Mouse (Mus musculus): ENCODE results near the gene Fpgt.

DNA sequence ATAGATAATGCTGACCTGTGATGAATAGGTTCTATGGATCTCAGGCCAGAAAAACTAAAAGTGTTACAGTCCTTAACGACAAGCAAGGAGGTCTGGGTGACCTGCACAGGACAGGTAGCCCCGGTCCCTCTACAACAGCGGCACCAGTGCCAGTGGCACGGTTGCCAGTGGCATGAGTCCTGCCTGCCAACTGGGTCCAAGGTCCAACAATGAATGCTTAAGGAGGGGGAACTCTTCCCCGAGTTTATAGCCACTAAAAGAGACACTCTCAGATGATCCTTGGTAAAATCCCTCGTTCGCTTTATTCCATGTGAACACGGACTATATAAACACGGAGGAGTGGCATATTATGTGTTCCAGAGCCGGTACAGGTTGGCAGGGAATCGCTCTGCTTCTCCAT is 47.8 kb upstream of the Fpgt start:
- TF ChIP-seq POLR2A (IDR thresholded peaks at IDR 0.05; ENCODE audit: borderline replicate concordance, control insufficient read depth, low read depth, low read length) (no peak), CTCF (IDR thresholded peaks at IDR 0.05; ENCODE audit: control insufficient read depth, insufficient read depth, low read length) (no peak)

Data from bone marrow, adult 2 months (tissue).